Mouse (Mus musculus) testis, adult 2 months (tissue): ENCODE results near the gene Snd1.

Experiments used
- CTCF ChIP-seq: fragments of 200-500 bp; IDR thresholded peaks from 2 replicates; pipeline ENCODE4 v1.5.1; 2012; ENCODE audit warnings: low read depth, mild to moderate bottlenecking, inconsistent platforms, low read length, moderate library complexity; ENCODE audit not compliant: control insufficient read depth, insufficient read depth, insufficient replicate concordance
- POLR2A ChIP-seq: fragments of 200-500 bp; IDR thresholded peaks from 2 replicates; pipeline ENCODE4 v1.6.1; 2012; ENCODE audit warnings: low read depth, mild to moderate bottlenecking, inconsistent platforms, low read length, moderate library complexity; ENCODE audit not compliant: control insufficient read depth

DNA sequence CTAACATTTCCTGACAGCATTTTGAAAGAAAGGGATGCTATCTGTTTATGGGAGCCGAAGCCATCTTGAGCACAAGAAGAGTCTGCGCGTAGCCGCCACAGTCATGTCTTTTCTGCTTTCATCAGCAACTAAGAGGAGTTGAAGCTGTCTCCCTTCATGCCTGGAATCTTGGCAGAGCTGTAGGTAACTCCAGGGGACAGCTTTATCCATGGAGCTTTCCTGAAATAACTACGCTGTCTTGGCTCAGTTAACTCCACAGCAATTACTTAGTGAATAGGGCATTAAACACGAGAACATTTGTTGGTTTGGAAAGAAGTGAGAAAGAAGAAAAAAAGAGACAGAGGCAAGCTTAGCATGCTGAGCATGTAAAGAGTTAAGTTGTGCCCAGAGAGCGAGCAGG, 27.0 kb upstream of the Snd1 start:
- TF ChIP-seq CTCF, result no peak
- no peak for TF ChIP-seq POLR2A
